8 mouse cellular contexts compared by ENCODE assay signal in the genomic region with DNA sequence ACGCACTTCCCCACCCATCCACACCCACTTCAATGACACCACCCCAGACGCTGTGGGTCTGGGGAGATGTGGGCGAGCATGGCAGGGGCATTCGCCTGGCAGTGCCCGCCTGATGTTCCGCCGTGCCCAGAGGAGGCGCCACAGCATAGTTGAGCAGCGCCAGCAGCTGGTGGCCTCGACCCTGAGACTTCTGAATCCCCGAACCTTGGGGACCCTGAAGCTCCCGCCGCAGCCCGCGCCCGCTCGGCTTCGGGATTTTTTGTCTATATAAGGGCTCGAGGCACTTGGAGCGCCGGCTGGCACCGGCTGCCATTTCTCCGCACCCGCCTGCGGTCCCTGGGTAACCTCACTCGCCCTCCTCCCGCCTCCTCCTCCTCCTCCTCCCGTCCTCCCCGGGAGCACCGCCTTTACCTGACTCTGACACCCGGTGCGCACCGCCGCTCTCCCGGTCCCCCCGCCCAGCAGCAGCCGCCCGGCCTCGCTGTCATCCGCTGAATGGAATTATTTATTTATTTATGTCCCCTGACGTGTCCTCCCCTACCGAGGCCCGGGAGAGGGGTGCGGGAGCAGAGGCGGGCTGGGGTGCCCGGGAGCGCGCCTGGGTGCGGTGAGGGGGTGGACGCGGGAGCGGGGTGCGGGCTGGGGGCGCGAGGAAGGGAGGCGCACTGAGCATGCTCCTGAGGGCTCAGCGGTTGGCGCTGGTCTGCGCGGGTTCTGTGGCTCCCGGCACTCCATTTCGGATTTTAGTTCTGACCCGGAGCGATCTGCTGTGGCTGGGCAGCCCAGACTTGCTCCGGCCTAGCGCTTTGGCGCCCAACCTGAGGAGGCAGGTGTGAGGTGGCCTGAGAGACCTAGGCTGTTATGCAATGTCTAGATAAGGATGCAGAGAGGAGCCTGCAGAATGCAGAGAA. TPM values are rescaled to one million over a fixed set of nuclear protein-coding genes. Genes with fewer than 3 reads are reported as not detected.
DNase-seq lines count a peak whose midpoint lies in the region; ATAC-seq and TF ChIP-seq lines count a peak whose summit lies in the region.

A gene (minus strand): TSS at position 590 of the 911 bp plus-strand sequence.

- H3K9ac ChIP-seq in heart, adult 2 months (ENCODE audit: low read depth, low read length), result peak within 1 kb of the TSS; percentile 73
- peak within 1 kb of the TSS; percentile 68 for H3K9ac ChIP-seq in limb, embryonic 12.5 days (replicated peaks)
- peak within 1 kb of the TSS; percentile 83 for H3K9ac ChIP-seq in midbrain, embryonic 13.5 days (replicated peaks)

- no peaks in the 10 kb centered on the region for H3K9me3 ChIP-seq in limb, embryonic 12.5 days
- no peaks in the 10 kb centered on the region for H3K9me3 ChIP-seq in midbrain, embryonic 13.5 days

- no peaks in the 10 kb centered on the region for H3K79me2 ChIP-seq in heart, adult 2 months (replicated peaks; ENCODE audit: control insufficient read depth, insufficient read depth, low read length)

- intact Hi-C loops in heart, adult 2 months (cut with DNase I), result loop anchor here (10.0 kb wide), 1 partner anchor 124 kb away; no protein-coding TSS in a partner anchor

- H3K4me2 ChIP-seq in limb, embryonic 12.5 days, result peak within 1 kb of the TSS; percentile 87
- H3K4me2 ChIP-seq in midbrain, embryonic 13.5 days (replicated peaks), result peak within 1 kb of the TSS; percentile 78

- TF ChIP-seq CTCF in heart, adult 2 months (IDR thresholded peaks at IDR 0.05), result peak; percentile 54

- H3K27me3 ChIP-seq in heart, adult 2 months (ENCODE audit: control insufficient read depth, insufficient read depth, low read length), result no peaks in the 10 kb centered on the region
- H3K27me3 ChIP-seq in limb, embryonic 12.5 days, result peaks cover 6% of the 10 kb centered on the region; the same call in 1 of the 2 replicates
- 0 out of 2 replicates have a peak, but pooled peaks cover 5% of the 10 kb centered on the region for H3K27me3 ChIP-seq in midbrain, embryonic 13.5 days

- peak; percentile 87 for DNase-seq in adrenal gland, adult 2 months
- peak; percentile 86 for DNase-seq in embryo, embryonic 11 days
- peak; percentile 70 to 81 for DNase-seq in heart, adult 2 months
- peak; percentile 70 to 75 for DNase-seq in kidney, adult 8-10 months
- peak; percentile 25 for DNase-seq in spleen, adult 12 weeks (ENCODE audit: low spot score)

- WGBS in heart, adult 2 months, result under 1% methylated on average over 65 of the region's 67 CpGs
- WGBS in limb, embryonic 12.5 days, result 1% methylated on average over 65 of the region's 67 CpGs
- under 1% methylated on average over 67 of the region's 67 CpGs for WGBS in midbrain, embryonic 13.5 days

- peak; percentile 92 for ATAC-seq in limb, embryonic 12.5 days (ENCODE audit: insufficient number of reproducible peaks, insufficient read depth, low FRiP score, low TSS enrichment, low read depth)
- peak; percentile 97 for ATAC-seq in midbrain, embryonic 13.5 days
- no peak for ATAC-seq in inflammation-experienced regulatory T-cells, adult 6 months

- no peaks in the 10 kb centered on the region for H3K36me3 ChIP-seq in heart, adult 2 months (ENCODE audit: control insufficient read depth, insufficient read depth, low read length)
- no peaks in the 10 kb centered on the region for H3K36me3 ChIP-seq in limb, embryonic 12.5 days
- no peaks in the 10 kb centered on the region for H3K36me3 ChIP-seq in midbrain, embryonic 13.5 days

- no peaks in the 10 kb centered on the region for H3K4me1 ChIP-seq in heart, adult 2 months (ENCODE audit: control insufficient read depth, insufficient read depth, low read length)
- peaks cover 21% of the 10 kb centered on the region for H3K4me1 ChIP-seq in limb, embryonic 12.5 days (replicated peaks)
- peaks cover 20% of the 10 kb centered on the region for H3K4me1 ChIP-seq in midbrain, embryonic 13.5 days (replicated peaks)

- peak within 1 kb of the TSS; percentile 69 for H3K27ac ChIP-seq in heart, adult 2 months
- H3K27ac ChIP-seq in limb, embryonic 12.5 days, result no peak within 1 kb of the TSS
- peak within 1 kb of the TSS; percentile 75 for H3K27ac ChIP-seq in midbrain, embryonic 13.5 days

- no peak for TF ChIP-seq POLR2A in heart, adult 2 months (IDR thresholded peaks at IDR 0.05; ENCODE audit: insufficient read depth, low read depth, low read length)

- TF ChIP-seq EP300 in heart, adult 2 months (IDR thresholded peaks at IDR 0.05; ENCODE audit: insufficient read depth, low read depth, low read length), result no peak

- H3K4me3 ChIP-seq in heart, adult 2 months, result peak within 1 kb of the TSS; percentile 59
- peak within 1 kb of the TSS; percentile 73 for H3K4me3 ChIP-seq in limb, embryonic 12.5 days (replicated peaks)
- H3K4me3 ChIP-seq in midbrain, embryonic 13.5 days (replicated peaks), result peak within 1 kb of the TSS; percentile 74

RNA-seq across cellular contexts. Expression of the gene that starts here (rescaled TPM):
- total RNA-seq in adrenal gland, adult 2 months (2021), result 10 to 100 TPM; 11.6 to 15.9 TPM
- 1.1 TPM in 2 replicates for polyA plus RNA-seq in adrenal gland, adult 2 months (2012; rRNA removed)
- 10 to 100 TPM; 13.3 to 14.4 TPM for total RNA-seq in heart, adult 2 months (2021)
- 7.9 and 10.9 TPM in 2 replicates for polyA plus RNA-seq in heart, adult 2 months (2012; rRNA removed)
- polyA plus RNA-seq in limb, embryonic 12.5 days (2016; fragmentation: Nextera tagmentation; extraction: Ambion mirVana), result 5.2 and 5.9 TPM in 2 replicates
- 3.3 and 4.4 TPM in 2 replicates for polyA plus RNA-seq in midbrain, embryonic 13.5 days (2015; fragmentation: Nextera tagmentation; extraction: Ambion mirVana)
- under 1 TPM in 1 of 3 experiments, not detected in 2; 0.21 TPM for polyA plus RNA-seq in inflammation-experienced regulatory T-cells, adult 6 months (2017; shearing (Covaris generic))

Comparison
In these comparisons a context has a peak if more than half of its experiments do, and no peak if none do; other contexts are left out.
1. DNase-seq: peak in every context shown above with its lines; median percentile 87 in adrenal gland, adult 2 months; 86 in embryo, embryonic 11 days; 76 in heart, adult 2 months; 72 in kidney, adult 8-10 months; 25 in spleen, adult 12 weeks.